Mouse (Mus musculus): ENCODE results near the gene Tnip3. TPM values are rescaled to one million over a fixed set of nuclear protein-coding genes. Genes with fewer than 3 reads are reported as not detected.

Tnip3 gene
- polyA plus RNA-seq, 1 experiment from 2014 or later, result 0.58 TPM

DNA sequence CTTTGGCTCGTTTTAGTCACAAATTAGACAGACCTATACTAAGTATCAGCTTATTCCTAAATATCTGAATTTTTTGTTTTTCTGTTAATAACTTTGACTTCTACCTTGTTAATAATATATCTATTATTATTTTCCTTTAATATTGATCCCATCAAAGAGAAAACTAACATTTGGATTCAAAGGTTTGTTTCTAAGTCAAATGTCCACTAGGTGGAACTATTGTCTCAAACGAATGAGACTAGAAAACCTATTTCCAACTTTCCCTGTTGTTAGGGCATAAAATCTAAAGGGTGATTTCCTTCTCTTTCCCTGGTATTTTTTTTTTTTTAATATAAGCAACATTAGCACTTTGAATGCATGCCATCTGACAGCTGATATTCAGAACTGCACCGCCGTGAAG, 126.3 kb downstream of the Tnip3 start:
- ATAC-seq (ENCODE audit: insufficient number of reproducible peaks, insufficient read depth, low FRiP score, low read depth), result no peak
- Histone ChIP-seq H3K36me3 (ENCODE audit: control insufficient read depth, insufficient read depth, low read length) (no peaks in the 10 kb centered on the region), H3K4me1 (ENCODE audit: control insufficient read depth in 2 of 2, insufficient read depth in 2 of 2, low read length in 2 of 2) (no peaks in the 10 kb centered on the region), H3K9ac (ENCODE audit: low read length) (no peak overlapping the region), H3K27me3 (ENCODE audit: control insufficient read depth, insufficient read depth, low read length) (no peaks in the 10 kb centered on the region), H3K27ac (replicated peaks in 1 of 2; ENCODE audit: control insufficient read depth in 1 of 2, insufficient read depth in 1 of 2, low read depth in 2 of 2, low read length in 2 of 2) (no peak overlapping the region), H3K4me3 (ENCODE audit: control insufficient read depth in 1 of 2, insufficient read depth in 1 of 2, low read depth in 1 of 2, low read length in 2 of 2) (no peak overlapping the region), H3K9me3 (ENCODE audit: control insufficient read depth, low read length) (no peaks in the 10 kb centered on the region), H3K4me2 (ENCODE audit: low read length) (no peak overlapping the region)
- WGBS, result 47% methylated on average over 4 of the region's 4 CpGs

- H3K36me3 ChIP-seq (ENCODE audit: control insufficient read depth, insufficient read depth, low read length), result no peaks in the 10 kb centered on the region
- peaks cover 0 to 2% of the 10 kb centered on the region in 2 experiments; a peak in 2 of 4 replicates for H3K4me1 ChIP-seq (ENCODE audit: control insufficient read depth in 2 of 2, insufficient read depth in 2 of 2, low read length in 2 of 2)
- H3K27me3 ChIP-seq (ENCODE audit: control insufficient read depth, insufficient read depth, low read length), result no peaks in the 10 kb centered on the region
- no peaks in the 10 kb centered on the region for H3K9me3 ChIP-seq (ENCODE audit: control insufficient read depth, low read length)
- H3K4me3 ChIP-seq (ENCODE audit: control insufficient read depth in 1 of 2, insufficient read depth in 1 of 2, low read depth in 1 of 2, low read length in 2 of 2), result no peak overlapping the region
- ATAC-seq (ENCODE audit: insufficient number of reproducible peaks, insufficient read depth, low FRiP score, low read depth), result no peak
- H3K9ac ChIP-seq (ENCODE audit: low read length), result no peak overlapping the region
- H3K27ac ChIP-seq (replicated peaks in 1 of 2; ENCODE audit: control insufficient read depth in 1 of 2, insufficient read depth in 1 of 2, low read depth in 2 of 2, low read length in 2 of 2), result no peak overlapping the region
- 76% methylated on average over 4 of the region's 4 CpGs for WGBS
- no peak overlapping the region for H3K4me2 ChIP-seq (ENCODE audit: low read length)
Observed at GRCm38 (mm10) chr6:65661272-65661671, 136.2 kb downstream of the Tnip3 start.

DNA sequence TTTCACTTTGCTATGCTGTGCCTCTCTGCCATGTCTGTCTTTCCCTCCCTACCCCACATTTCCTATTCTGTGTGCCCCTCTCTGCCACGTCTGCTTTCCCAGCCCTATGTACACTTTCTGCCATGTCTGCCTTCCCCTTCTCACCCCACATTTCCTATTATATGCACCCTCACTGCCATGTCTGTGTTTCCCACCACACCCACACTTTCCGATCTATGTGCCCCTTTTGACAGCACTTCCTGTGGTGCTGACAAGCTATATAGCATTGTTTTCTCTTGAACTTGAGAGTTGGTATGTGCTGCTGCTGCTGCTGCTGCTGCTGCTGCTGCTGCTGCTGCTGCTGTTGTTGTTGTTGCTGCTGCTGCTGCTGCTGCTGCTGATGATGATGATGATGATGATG, 136.9 kb downstream of the Tnip3 start:
- ATAC-seq (ENCODE audit: insufficient number of reproducible peaks, insufficient read depth, low FRiP score, low read depth), result no peak
- Histone ChIP-seq H3K9ac (ENCODE audit: low read length) (no peak overlapping the region), H3K4me1 (ENCODE audit: control insufficient read depth in 2 of 2, insufficient read depth in 2 of 2, low read length in 2 of 2) (peaks cover 0 to 2% of the 10 kb centered on the region in 2 experiments; a peak in 2 of 4 replicates), H3K27ac (replicated peaks in 1 of 2; ENCODE audit: control insufficient read depth in 1 of 2, insufficient read depth in 1 of 2, low read depth in 2 of 2, low read length in 2 of 2) (no peak overlapping the region), H3K4me2 (ENCODE audit: low read length) (no peak overlapping the region), H3K4me3 (ENCODE audit: control insufficient read depth in 1 of 2, insufficient read depth in 1 of 2, low read depth in 1 of 2, low read length in 2 of 2) (no peak overlapping the region), H3K9me3 (ENCODE audit: control insufficient read depth, low read length) (no peaks in the 10 kb centered on the region), H3K36me3 (ENCODE audit: control insufficient read depth, insufficient read depth, low read length) (no peaks in the 10 kb centered on the region), H3K27me3 (ENCODE audit: control insufficient read depth, insufficient read depth, low read length) (no peaks in the 10 kb centered on the region)
- WGBS, result 46% methylated on average over 2 of the region's 2 CpGs

DNA sequence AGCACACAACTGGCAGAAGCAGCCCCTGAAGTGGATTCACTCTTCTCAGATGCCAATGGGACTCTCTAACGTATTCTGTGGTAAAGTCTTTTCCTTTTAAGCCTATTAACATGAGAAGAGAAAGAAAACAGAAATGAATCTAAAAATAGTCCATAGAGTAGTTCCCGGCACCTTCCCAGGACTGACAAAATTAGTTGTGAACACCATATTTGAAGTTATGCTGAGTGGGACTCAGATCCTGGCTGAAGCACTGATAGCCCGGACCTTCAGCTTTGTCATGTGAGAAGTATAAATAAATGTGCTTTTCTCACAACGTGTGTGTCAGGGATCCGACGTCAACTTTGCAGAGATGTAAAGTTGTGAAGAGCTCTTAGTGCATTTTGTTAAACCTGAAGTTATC, 138.9 kb downstream of the Tnip3 start:
- 27% methylated on average over 6 of the region's 6 CpGs for WGBS
- no peak overlapping the region for H3K9ac ChIP-seq (ENCODE audit: low read length)
- ATAC-seq (ENCODE audit: insufficient number of reproducible peaks, insufficient read depth, low FRiP score, low read depth), result no peak

GRCm38 (mm10) chr6:65666295-65666694, 141.2 kb downstream of the Tnip3 start:
- 87% methylated on average over 3 of the region's 3 CpGs for WGBS
- Histone ChIP-seq H3K4me1 (ENCODE audit: control insufficient read depth in 2 of 2, insufficient read depth in 2 of 2, low read length in 2 of 2) (peaks cover 0 to 4% of the 10 kb centered on the region in 2 experiments; a peak in 3 of 4 replicates), H3K4me3 (ENCODE audit: control insufficient read depth in 1 of 2, insufficient read depth in 1 of 2, low read depth in 1 of 2, low read length in 2 of 2) (no peak overlapping the region), H3K4me2 (ENCODE audit: low read length) (no peak overlapping the region), H3K27me3 (ENCODE audit: control insufficient read depth, insufficient read depth, low read length) (no peaks in the 10 kb centered on the region), H3K9ac (ENCODE audit: low read length) (no peak overlapping the region), H3K9me3 (ENCODE audit: control insufficient read depth, low read length) (no peaks in the 10 kb centered on the region), H3K36me3 (ENCODE audit: control insufficient read depth, insufficient read depth, low read length) (no peaks in the 10 kb centered on the region), H3K27ac (replicated peaks in 1 of 2; ENCODE audit: control insufficient read depth in 1 of 2, insufficient read depth in 1 of 2, low read depth in 2 of 2, low read length in 2 of 2) (no peak overlapping the region)
- no peak for ATAC-seq (ENCODE audit: insufficient number of reproducible peaks, insufficient read depth, low FRiP score, low read depth)

More for the DNA sequence above, 138.9 kb downstream of the Tnip3 start:
- Histone ChIP-seq H3K4me3 (ENCODE audit: control insufficient read depth in 1 of 2, insufficient read depth in 1 of 2, low read depth in 1 of 2, low read length in 2 of 2) (no peak overlapping the region), H3K4me1 (ENCODE audit: control insufficient read depth in 2 of 2, insufficient read depth in 2 of 2, low read length in 2 of 2) (peaks cover 0 to 2% of the 10 kb centered on the region in 2 experiments; a peak in 2 of 4 replicates), H3K4me2 (ENCODE audit: low read length) (peak overlapping the region; percentile 3), H3K27me3 (ENCODE audit: control insufficient read depth, insufficient read depth, low read length) (no peaks in the 10 kb centered on the region), H3K27ac (replicated peaks in 1 of 2; ENCODE audit: control insufficient read depth in 1 of 2, insufficient read depth in 1 of 2, low read depth in 2 of 2, low read length in 2 of 2) (no peak overlapping the region; a peak in 1 of 4 replicates), H3K9me3 (ENCODE audit: control insufficient read depth, low read length) (no peaks in the 10 kb centered on the region), H3K36me3 (ENCODE audit: control insufficient read depth, insufficient read depth, low read length) (no peaks in the 10 kb centered on the region)

- H3K4me2 ChIP-seq (ENCODE audit: low read length), result no peak overlapping the region
- H3K4me1 ChIP-seq (ENCODE audit: control insufficient read depth in 2 of 2, insufficient read depth in 2 of 2, low read length in 2 of 2), result peaks cover 2 to 3% of the 10 kb centered on the region in 2 experiments; a peak in 1 of 4 replicates
- H3K27ac ChIP-seq (replicated peaks in 1 of 2; ENCODE audit: control insufficient read depth in 1 of 2, insufficient read depth in 1 of 2, low read depth in 2 of 2, low read length in 2 of 2), result no peak overlapping the region
- peaks cover 6% of the 10 kb centered on the region; the same call in 1 of the 2 replicates for H3K27me3 ChIP-seq (ENCODE audit: control insufficient read depth, insufficient read depth, low read length)
- no peaks in the 10 kb centered on the region for H3K36me3 ChIP-seq (ENCODE audit: control insufficient read depth, insufficient read depth, low read length)
- H3K9me3 ChIP-seq (ENCODE audit: control insufficient read depth, low read length), result no peaks in the 10 kb centered on the region
- ATAC-seq (ENCODE audit: insufficient number of reproducible peaks, insufficient read depth, low FRiP score, low read depth), result no peak
- H3K9ac ChIP-seq (ENCODE audit: low read length), result no peak overlapping the region
- no peak overlapping the region for H3K4me3 ChIP-seq (ENCODE audit: control insufficient read depth in 1 of 2, insufficient read depth in 1 of 2, low read depth in 1 of 2, low read length in 2 of 2)
- 51% methylated on average over 2 of the region's 2 CpGs for WGBS
Observed at GRCm38 (mm10) chr6:65669971-65670370, 144.9 kb downstream of the Tnip3 start.

DNA sequence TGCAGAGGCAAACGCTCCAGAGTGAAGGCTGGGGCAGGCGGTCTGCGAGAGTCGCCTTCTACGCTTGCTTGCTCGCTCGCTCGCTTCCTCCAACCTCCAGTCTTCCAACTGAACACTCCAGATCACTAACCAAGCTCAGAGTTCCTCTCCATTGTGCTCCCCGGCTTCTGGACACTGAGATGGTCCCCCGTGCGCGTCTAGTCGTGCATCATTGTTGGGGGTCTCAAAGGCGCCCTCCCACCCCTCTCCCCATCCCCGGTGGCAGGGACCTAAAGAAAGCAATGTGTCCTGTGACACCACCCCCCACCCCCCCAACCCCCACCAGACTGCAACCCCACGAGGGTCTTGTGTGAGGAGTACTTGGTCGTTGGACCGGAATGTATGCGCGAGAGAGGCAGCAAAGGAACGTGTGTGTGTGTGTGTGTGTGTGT, 145.9 kb downstream of the Tnip3 start:
- Histone ChIP-seq H3K27ac (replicated peaks in 1 of 2; ENCODE audit: control insufficient read depth in 1 of 2, insufficient read depth in 1 of 2, low read depth in 2 of 2, low read length in 2 of 2) (no peak overlapping the region; a peak in 1 of 4 replicates), H3K4me2 (ENCODE audit: low read length) (peak overlapping the region; percentile 99), H3K9ac (ENCODE audit: low read length) (peak overlapping the region; percentile 59), H3K4me1 (ENCODE audit: control insufficient read depth in 2 of 2, insufficient read depth in 2 of 2, low read length in 2 of 2) (peaks cover 2 to 3% of the 10 kb centered on the region in 2 experiments; a peak in 1 of 4 replicates), H3K27me3 (ENCODE audit: control insufficient read depth, insufficient read depth, low read length) (peaks cover 6% of the 10 kb centered on the region; the same call in 1 of the 2 replicates), H3K9me3 (ENCODE audit: control insufficient read depth, low read length) (no peaks in the 10 kb centered on the region), H3K36me3 (ENCODE audit: control insufficient read depth, insufficient read depth, low read length) (no peaks in the 10 kb centered on the region), H3K4me3 (ENCODE audit: control insufficient read depth in 1 of 2, insufficient read depth in 1 of 2, low read depth in 1 of 2, low read length in 2 of 2) (peak overlapping the region; percentile 49 to 77)
- 6% methylated on average over 21 of the region's 21 CpGs for WGBS
- ATAC-seq (ENCODE audit: insufficient number of reproducible peaks, insufficient read depth, low FRiP score, low read depth), result peak; percentile 36; the same call in 1 of the 2 replicates

GRCm38 (mm10) chr6:65671451-65671850, 146.3 kb downstream of the Tnip3 start, which contains the start of gene Ndnf:
Ndnf (plus strand) TSS chr6:65671590.
- peak within 1 kb of the TSS; percentile 76 for H3K9ac ChIP-seq (ENCODE audit: low read length)
- ATAC-seq (ENCODE audit: insufficient number of reproducible peaks, insufficient read depth, low FRiP score, low read depth), result peak; percentile 86
- no peaks in the 10 kb centered on the region for H3K36me3 ChIP-seq (ENCODE audit: control insufficient read depth, insufficient read depth, low read length)
- peak within 1 kb of the TSS; percentile 49 to 77 for H3K4me3 ChIP-seq (ENCODE audit: control insufficient read depth in 1 of 2, insufficient read depth in 1 of 2, low read depth in 1 of 2, low read length in 2 of 2)
- peaks cover 6% of the 10 kb centered on the region; the same call in 1 of the 2 replicates for H3K27me3 ChIP-seq (ENCODE audit: control insufficient read depth, insufficient read depth, low read length)
- peaks cover 2 to 3% of the 10 kb centered on the region in 2 experiments; a peak in 1 of 4 replicates for H3K4me1 ChIP-seq (ENCODE audit: control insufficient read depth in 2 of 2, insufficient read depth in 2 of 2, low read length in 2 of 2)
- no peaks in the 10 kb centered on the region for H3K9me3 ChIP-seq (ENCODE audit: control insufficient read depth, low read length)
- H3K27ac ChIP-seq (replicated peaks in 1 of 2; ENCODE audit: control insufficient read depth in 1 of 2, insufficient read depth in 1 of 2, low read depth in 2 of 2, low read length in 2 of 2), result peak within 1 kb of the TSS; percentile 35 to 53; a peak in 2 of 4 replicates
- 0% methylated on average over 41 of the region's 45 CpGs for WGBS
- peak within 1 kb of the TSS; percentile 99 for H3K4me2 ChIP-seq (ENCODE audit: low read length)
